Mouse (Mus musculus): ENCODE data around the gene Ctu2. TPM values are rescaled to one million over a fixed set of nuclear protein-coding genes. Genes with fewer than 3 reads are reported as not detected.

Gene Ctu2
- polyA plus RNA-seq, 1 experiment from 2014 or later, result 83.2 TPM

- no peak overlapping the region for H3K9ac ChIP-seq
- H3K9me3 ChIP-seq, result no peaks in the 10 kb centered on the region
- no peak overlapping the region for H3K4me3 ChIP-seq (replicated peaks)
- no peak overlapping the region for H3K27ac ChIP-seq
- WGBS, result 79% methylated on average over 7 of the region's 7 CpGs
- H3K4me1 ChIP-seq, result peaks cover 6% of the 10 kb centered on the region
- ATAC-seq (ENCODE audit: low FRiP score), result no peak
- H3K4me2 ChIP-seq, result no peak overlapping the region
- H3K27me3 ChIP-seq, result no peaks in the 10 kb centered on the region
- H3K36me3 ChIP-seq (replicated peaks), result no peaks in the 10 kb centered on the region
Observed at GRCm38 (mm10) chr8:122512392-122512791, 36.4 kb downstream of the Ctu2 start.

GRCm38 (mm10) chr8:122515699-122516098 lies 39.8 kb downstream of the Ctu2 start:
- Histone ChIP-seq H3K9ac (no peak overlapping the region), H3K27ac (no peak overlapping the region), H3K27me3 (no peaks in the 10 kb centered on the region), H3K9me3 (no peaks in the 10 kb centered on the region), H3K4me3 (replicated peaks) (no peak overlapping the region), H3K36me3 (replicated peaks) (no peaks in the 10 kb centered on the region), H3K4me1 (peaks cover 14% of the 10 kb centered on the region), H3K4me2 (no peak overlapping the region)
- ATAC-seq (ENCODE audit: low FRiP score), result no peak
- WGBS, result 92% methylated on average over 14 of the region's 14 CpGs

- 0 out of 2 replicates have a peak overlapping the region, but pooled peaks have one; percentile 7 for H3K9ac ChIP-seq
- H3K4me2 ChIP-seq, result no peak overlapping the region; the same call in 1 of the 2 replicates
- H3K27me3 ChIP-seq, result peaks cover 1% of the 10 kb centered on the region; the same call in 1 of the 2 replicates
- no peak overlapping the region for H3K4me3 ChIP-seq (replicated peaks)
- H3K27ac ChIP-seq, result no peak overlapping the region; the same call in 1 of the 2 replicates
- 32% methylated on average over 6 of the region's 6 CpGs for WGBS
- no peaks in the 10 kb centered on the region for H3K36me3 ChIP-seq (replicated peaks)
- no peak for ATAC-seq (ENCODE audit: low FRiP score)
- no peaks in the 10 kb centered on the region for H3K9me3 ChIP-seq
- peaks cover 14% of the 10 kb centered on the region for H3K4me1 ChIP-seq
Observed at GRCm38 (mm10) chr8:122517541-122518190, 41.7 kb downstream of the Ctu2 start.

GRCm38 (mm10) chr8:122520611-122521010 lies 44.7 kb downstream of the Ctu2 start:
- H3K27ac ChIP-seq, result no peak overlapping the region
- peaks cover 39% of the 10 kb centered on the region for H3K4me1 ChIP-seq

GRCm38 (mm10) chr8:122522796-122523651 lies 47.1 kb downstream of the Ctu2 start:
- Histone ChIP-seq H3K9me3 (no peaks in the 10 kb centered on the region), H3K36me3 (replicated peaks) (no peaks in the 10 kb centered on the region), H3K4me2 (peak overlapping the region; percentile 35), H3K4me1 (peaks cover 27% of the 10 kb centered on the region), H3K27me3 (peaks cover 34% of the 10 kb centered on the region), H3K4me3 (replicated peaks) (no peak overlapping the region), H3K27ac (peak overlapping the region; percentile 43), H3K9ac (no peak overlapping the region; the same call in 1 of the 2 replicates)
- no peak for ATAC-seq (ENCODE audit: low FRiP score)
- WGBS, result 60% methylated on average over 14 of the region's 14 CpGs

More at GRCm38 (mm10) chr8:122520611-122521010, 44.7 kb downstream of the Ctu2 start:
- Histone ChIP-seq H3K4me3 (replicated peaks) (no peak overlapping the region), H3K36me3 (replicated peaks) (no peaks in the 10 kb centered on the region), H3K9ac (no peak overlapping the region), H3K27me3 (peaks cover 21% of the 10 kb centered on the region), H3K4me2 (no peak overlapping the region), H3K9me3 (no peaks in the 10 kb centered on the region)
- 75% methylated on average over 11 of the region's 11 CpGs for WGBS
- ATAC-seq (ENCODE audit: low FRiP score), result no peak

- H3K4me2 ChIP-seq, result peak overlapping the region; percentile 35
- peak; percentile 87 for ATAC-seq (ENCODE audit: low FRiP score)
- peak overlapping the region; percentile 43 for H3K27ac ChIP-seq
- H3K9me3 ChIP-seq, result no peaks in the 10 kb centered on the region
- peaks cover 34% of the 10 kb centered on the region for H3K27me3 ChIP-seq
- H3K4me1 ChIP-seq, result peaks cover 25% of the 10 kb centered on the region
- 0 out of 2 replicates have a peak overlapping the region, but pooled peaks have one; percentile 3 for H3K4me3 ChIP-seq (replicated peaks)
- H3K9ac ChIP-seq, result no peak overlapping the region; the same call in 1 of the 2 replicates
- H3K36me3 ChIP-seq (replicated peaks), result no peaks in the 10 kb centered on the region
- WGBS, result 16% methylated on average over 23 of the region's 23 CpGs
Observed at GRCm38 (mm10) chr8:122523652-122524360, 47.9 kb downstream of the Ctu2 start.

GRCm38 (mm10) chr8:122524506-122524905 lies 48.6 kb downstream of the Ctu2 start:
- H3K27me3 ChIP-seq, result peaks cover 34% of the 10 kb centered on the region
- H3K9me3 ChIP-seq, result no peaks in the 10 kb centered on the region
- ATAC-seq (ENCODE audit: low FRiP score), result no peak; the same call in 1 of the 2 replicates
- H3K4me2 ChIP-seq, result peak overlapping the region; percentile 35
- 0 out of 2 replicates have a peak overlapping the region, but pooled peaks have one; percentile 43 for H3K27ac ChIP-seq
- no peak overlapping the region for H3K4me3 ChIP-seq (replicated peaks)
- H3K36me3 ChIP-seq (replicated peaks), result no peaks in the 10 kb centered on the region
- H3K4me1 ChIP-seq, result peaks cover 25% of the 10 kb centered on the region
- no peak overlapping the region for H3K9ac ChIP-seq
- WGBS, result 73% methylated on average over 6 of the region's 6 CpGs

- Histone ChIP-seq H3K27me3 (peaks cover 34% of the 10 kb centered on the region), H3K4me3 (replicated peaks) (no peak overlapping the region), H3K27ac (no peak overlapping the region), H3K4me2 (no peak overlapping the region), H3K9me3 (no peaks in the 10 kb centered on the region), H3K4me1 (peaks cover 25% of the 10 kb centered on the region), H3K9ac (no peak overlapping the region), H3K36me3 (replicated peaks) (no peaks in the 10 kb centered on the region)
- ATAC-seq (ENCODE audit: low FRiP score), result no peak
- WGBS, result 72% methylated on average over 6 of the region's 6 CpGs
Observed at GRCm38 (mm10) chr8:122525004-122525403, 49.1 kb downstream of the Ctu2 start.

GRCm38 (mm10) chr8:122526084-122526483 lies 50.1 kb downstream of the Ctu2 start:
- H3K4me1 ChIP-seq, result peaks cover 25% of the 10 kb centered on the region
- no peak overlapping the region for H3K9ac ChIP-seq
- peaks cover 34% of the 10 kb centered on the region for H3K27me3 ChIP-seq
- 76% methylated on average over 3 of the region's 3 CpGs for WGBS
- no peak overlapping the region for H3K4me3 ChIP-seq (replicated peaks)
- no peak overlapping the region for H3K27ac ChIP-seq
- H3K9me3 ChIP-seq, result no peaks in the 10 kb centered on the region
- ATAC-seq (ENCODE audit: low FRiP score), result no peak
- H3K36me3 ChIP-seq (replicated peaks), result no peaks in the 10 kb centered on the region
- H3K4me2 ChIP-seq, result no peak overlapping the region

- ATAC-seq (ENCODE audit: low FRiP score), result no peak
- H3K4me2 ChIP-seq, result no peak overlapping the region
- no peak overlapping the region for H3K9ac ChIP-seq
- no peaks in the 10 kb centered on the region for H3K36me3 ChIP-seq (replicated peaks)
- H3K27me3 ChIP-seq, result peaks cover 34% of the 10 kb centered on the region
- WGBS, result 72% methylated on average over 7 of the region's 7 CpGs
- no peaks in the 10 kb centered on the region for H3K9me3 ChIP-seq
- peaks cover 25% of the 10 kb centered on the region for H3K4me1 ChIP-seq
- H3K4me3 ChIP-seq (replicated peaks), result no peak overlapping the region
- H3K27ac ChIP-seq, result no peak overlapping the region
Observed at GRCm38 (mm10) chr8:122526526-122527170, 50.7 kb downstream of the Ctu2 start.

GRCm38 (mm10) chr8:122527937-122528336 lies 52.0 kb downstream of the Ctu2 start:
- Histone ChIP-seq H3K4me1 (peaks cover 23% of the 10 kb centered on the region), H3K4me2 (no peak overlapping the region), H3K27me3 (peaks cover 30% of the 10 kb centered on the region), H3K4me3 (replicated peaks) (no peak overlapping the region), H3K36me3 (replicated peaks) (no peaks in the 10 kb centered on the region), H3K9me3 (no peaks in the 10 kb centered on the region), H3K9ac (no peak overlapping the region), H3K27ac (no peak overlapping the region)
- 92% methylated on average over 3 of the region's 3 CpGs for WGBS
- ATAC-seq (ENCODE audit: low FRiP score), result no peak
